Mouse (Mus musculus) kidney, adult 2 months (tissue): Measurements from ENCODE around the gene Hspa5.

Experiments used
- CTCF ChIP-seq: fragments of 200-500 bp; conservative IDR thresholded peaks from 2 replicates; pipeline ENCODE4 v1.5.1; 2011; ENCODE audit warnings: low read depth, mild to moderate bottlenecking, control low read depth, low read length, moderate library complexity, mixed read lengths; ENCODE audit not compliant: insufficient read depth, insufficient read length
- POLR2A ChIP-seq: fragments of 200-500 bp; IDR thresholded peaks from one replicate; pipeline ENCODE4 v1.6.1; 2011; ENCODE audit warnings: low read depth, low read length, control low read depth

- no peak for TF ChIP-seq POLR2A
- TF ChIP-seq CTCF = no peak
Observed at GRCm38 (mm10) chr2:34725269-34725668, 46.5 kb upstream of the Hspa5 start.
